Mouse (Mus musculus): ENCODE measurements around the gene Bahcc1.
A peak's percentile ranks its signal among the peaks of the same experiment; 100 is the strongest.

The Bahcc1 gene

GRCm38 (mm10) chr11:120228911-120229437 is 3.8 kb upstream of the Bahcc1 start:
- no peak for DNase-seq (ENCODE audit: low spot score in 2 of 2)

DNA sequence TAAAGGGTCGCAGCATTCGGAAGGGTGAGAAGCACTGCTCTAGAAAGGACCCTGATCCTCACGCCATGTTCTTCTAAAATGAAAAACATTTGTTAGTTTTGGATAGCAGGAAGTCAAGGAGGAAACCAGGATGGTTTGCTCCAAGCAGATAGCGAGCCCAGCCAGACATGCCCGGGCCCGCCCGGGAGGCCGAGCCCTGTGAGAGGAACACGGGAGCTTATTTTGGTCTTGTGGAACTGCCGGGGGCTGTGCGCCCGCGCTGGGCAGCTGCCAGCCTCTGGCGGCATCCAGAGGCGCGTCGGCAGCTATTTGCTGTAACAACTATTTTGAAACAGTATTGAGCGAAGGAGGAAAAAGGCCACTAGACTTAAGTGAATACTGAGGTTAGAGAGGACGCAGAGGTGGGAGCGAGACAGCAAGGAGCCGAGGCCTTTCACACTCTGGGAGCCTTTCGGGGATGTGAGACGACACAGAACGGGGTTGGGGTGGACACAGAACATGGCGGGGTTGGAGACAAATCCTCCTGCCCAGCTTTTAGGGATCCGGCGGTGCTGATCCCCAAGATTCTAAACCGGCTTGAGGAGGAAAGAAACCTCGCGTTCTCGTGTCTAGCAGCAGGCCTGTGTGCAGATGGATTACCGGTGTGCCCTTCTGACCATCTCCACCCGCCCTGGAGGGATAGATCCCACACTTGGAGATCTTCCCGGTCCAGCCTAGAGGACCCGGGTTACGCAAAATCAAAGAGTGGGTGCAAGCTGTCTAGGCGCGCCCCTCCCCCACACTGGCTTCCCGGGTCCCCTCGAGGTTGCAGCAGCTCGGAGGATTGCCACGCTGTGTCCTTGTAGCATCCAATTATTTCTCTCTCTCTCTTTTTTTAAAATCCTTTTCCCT is 2.6 kb upstream of the Bahcc1 start:
- DNase-seq (ENCODE audit: low spot score in 2 of 2) = peak in 1 of 2 experiments; percentile 67

GRCm38 (mm10) chr11:120230841-120231370 is 1.8 kb upstream of the Bahcc1 start:
- DNase-seq (ENCODE audit: low spot score in 2 of 2) = no peak

- DNase-seq (ENCODE audit: low spot score in 2 of 2) = peak; percentile 100
These were observed 1.4 kb upstream of the Bahcc1 start for GRCm38 (mm10) chr11:120231379-120231778.

DNA sequence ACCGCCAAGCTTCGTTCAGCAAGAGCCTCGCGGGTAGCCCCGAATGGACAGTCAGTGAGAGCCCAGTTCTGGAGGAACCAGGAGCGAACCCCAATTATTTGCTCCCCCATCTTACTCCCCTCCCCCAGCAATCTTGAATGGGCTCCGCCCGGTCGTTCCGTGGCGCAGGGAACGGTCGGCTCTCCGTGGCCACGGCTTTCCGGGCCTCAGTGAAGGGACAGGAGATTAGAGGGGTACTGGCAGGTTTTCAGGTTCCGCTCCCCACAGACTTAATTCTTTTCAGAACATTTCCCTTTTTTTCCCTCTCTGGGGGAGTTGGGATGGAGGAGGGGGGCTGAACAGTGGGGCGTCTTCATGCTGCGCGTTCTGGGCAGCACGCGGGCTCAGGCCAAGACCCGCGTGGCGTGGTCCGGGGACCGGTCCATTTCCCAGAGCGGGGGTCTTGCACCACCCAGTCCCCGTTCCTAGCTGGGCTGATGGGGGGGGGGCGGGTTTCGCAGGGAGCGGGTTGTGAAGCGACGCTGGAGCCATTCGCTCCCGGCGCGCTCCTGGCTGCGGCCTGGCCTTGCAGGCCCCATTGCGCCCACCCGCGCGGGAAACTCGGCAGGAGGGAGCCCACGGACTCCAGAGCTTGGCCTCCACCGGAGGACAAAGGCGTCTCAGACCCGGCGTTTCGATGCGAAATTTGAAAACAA is 841 bp downstream of the Bahcc1 start:
- no peak for DNase-seq (ENCODE audit: low spot score in 2 of 2)

DNA sequence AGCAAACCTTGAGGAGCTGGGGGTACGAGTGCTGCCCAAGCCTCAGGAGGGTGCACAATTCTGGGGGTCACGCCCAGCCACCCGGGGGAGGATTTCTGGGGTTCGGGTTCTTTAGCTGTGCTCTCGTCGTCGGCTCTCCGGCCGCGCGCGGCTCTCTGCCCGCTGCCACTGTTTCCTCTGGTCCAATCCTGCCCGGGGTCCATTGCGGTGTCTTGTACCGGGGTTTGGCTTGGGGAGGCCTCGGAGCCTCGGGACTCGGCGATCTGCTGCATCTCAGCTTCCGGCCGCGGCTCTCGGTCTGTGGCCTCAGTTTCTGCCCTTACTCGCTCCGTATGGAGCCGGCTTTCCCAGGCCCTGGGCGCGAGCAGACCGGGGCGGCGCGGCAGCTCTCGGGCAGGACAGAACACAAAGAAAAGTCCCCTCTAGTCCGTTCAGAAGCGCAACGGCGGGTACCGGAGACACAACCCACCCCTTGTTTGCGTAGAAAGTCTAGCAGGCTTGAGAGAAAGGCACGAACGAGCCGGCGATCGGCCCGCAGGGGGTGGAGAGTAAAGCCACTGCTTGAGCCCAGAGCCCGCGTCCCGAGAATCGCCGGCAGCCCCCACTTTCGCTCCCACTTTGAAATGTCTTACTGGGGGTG is 1.5 kb downstream of the Bahcc1 start:
- no peak for DNase-seq (ENCODE audit: low spot score in 2 of 2)

GRCm38 (mm10) chr11:120234776-120235181 is 2.0 kb downstream of the Bahcc1 start:
- no peak for DNase-seq (ENCODE audit: low spot score in 2 of 2)

DNA sequence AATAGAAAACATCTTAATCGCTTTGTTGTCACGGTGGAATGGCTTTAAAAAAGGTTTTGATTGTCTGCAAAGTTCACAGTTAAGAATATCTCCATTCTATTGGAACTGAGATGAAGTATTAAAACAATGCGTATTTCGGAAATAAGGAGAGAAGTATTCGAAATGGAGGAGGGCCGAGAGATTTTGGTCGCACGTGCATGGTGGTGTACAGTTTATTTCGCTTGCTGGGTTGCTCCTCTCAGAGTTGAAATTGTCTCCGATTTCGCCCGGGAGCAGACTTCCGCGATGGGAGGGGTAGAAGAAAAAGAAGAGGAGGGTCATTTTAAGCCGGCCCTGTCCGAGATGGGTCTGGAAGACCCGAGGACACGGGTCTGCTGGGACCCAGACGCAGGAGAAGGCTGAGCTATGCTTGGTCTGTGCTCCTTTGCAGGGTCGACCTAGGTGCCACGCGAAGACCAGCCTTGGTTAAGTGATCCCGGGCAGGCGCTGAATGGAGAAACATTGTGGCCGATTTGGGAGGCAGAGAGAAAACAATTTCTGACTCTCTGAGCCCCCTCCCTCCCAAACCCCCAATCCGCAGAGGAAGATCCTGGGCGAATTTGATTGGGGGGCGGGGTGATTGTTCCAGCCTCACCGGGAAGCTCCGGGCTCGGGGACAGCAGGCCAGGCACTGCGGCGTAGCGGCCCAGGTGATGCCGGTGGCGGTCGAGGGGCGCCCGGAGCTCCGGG is 2.8 kb downstream of the Bahcc1 start:
- no peak for DNase-seq (ENCODE audit: low spot score in 2 of 2)

GRCm38 (mm10) chr11:120236114-120236437 is 3.3 kb downstream of the Bahcc1 start:
- no peak for DNase-seq (ENCODE audit: low spot score in 2 of 2)

DNA sequence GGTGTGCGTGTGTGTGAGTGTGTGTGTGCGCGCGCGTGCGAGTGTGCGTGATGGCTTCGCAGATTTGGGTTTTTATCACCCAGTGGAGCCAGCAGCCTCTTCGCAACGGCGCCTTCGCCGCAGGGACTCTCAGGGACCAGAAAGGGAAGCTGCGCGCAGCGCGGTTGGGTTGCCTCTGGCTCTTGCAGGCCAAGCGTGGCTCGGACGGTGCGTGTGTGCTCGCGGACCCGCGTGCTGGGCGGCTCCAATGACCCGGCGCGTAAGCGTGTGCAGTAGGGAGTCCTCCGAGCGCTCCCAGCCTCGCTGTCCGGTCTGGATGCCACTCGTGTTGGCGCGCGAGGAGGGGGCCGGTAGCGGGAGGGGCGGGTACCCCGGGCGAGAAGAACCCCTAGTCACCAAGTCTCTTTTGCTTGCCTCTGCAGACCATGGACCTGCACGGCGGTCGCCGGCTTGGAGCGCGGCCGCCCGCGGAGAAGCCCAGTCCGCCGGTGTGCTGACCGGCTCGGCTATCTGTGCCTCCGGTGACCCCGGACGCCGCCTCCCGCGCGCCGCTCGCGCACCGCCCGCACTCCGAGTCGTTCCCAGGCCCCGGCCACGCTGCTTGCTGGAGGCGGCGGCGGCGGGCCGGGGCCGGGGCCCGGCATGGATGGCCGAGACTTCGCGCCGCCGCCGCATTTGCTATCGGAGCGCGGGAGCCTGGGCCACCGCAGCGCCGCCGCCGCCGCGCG is 3.9 kb downstream of the Bahcc1 start:
- peak in 1 of 2 experiments; percentile 57 for DNase-seq (ENCODE audit: low spot score in 2 of 2)

DNA sequence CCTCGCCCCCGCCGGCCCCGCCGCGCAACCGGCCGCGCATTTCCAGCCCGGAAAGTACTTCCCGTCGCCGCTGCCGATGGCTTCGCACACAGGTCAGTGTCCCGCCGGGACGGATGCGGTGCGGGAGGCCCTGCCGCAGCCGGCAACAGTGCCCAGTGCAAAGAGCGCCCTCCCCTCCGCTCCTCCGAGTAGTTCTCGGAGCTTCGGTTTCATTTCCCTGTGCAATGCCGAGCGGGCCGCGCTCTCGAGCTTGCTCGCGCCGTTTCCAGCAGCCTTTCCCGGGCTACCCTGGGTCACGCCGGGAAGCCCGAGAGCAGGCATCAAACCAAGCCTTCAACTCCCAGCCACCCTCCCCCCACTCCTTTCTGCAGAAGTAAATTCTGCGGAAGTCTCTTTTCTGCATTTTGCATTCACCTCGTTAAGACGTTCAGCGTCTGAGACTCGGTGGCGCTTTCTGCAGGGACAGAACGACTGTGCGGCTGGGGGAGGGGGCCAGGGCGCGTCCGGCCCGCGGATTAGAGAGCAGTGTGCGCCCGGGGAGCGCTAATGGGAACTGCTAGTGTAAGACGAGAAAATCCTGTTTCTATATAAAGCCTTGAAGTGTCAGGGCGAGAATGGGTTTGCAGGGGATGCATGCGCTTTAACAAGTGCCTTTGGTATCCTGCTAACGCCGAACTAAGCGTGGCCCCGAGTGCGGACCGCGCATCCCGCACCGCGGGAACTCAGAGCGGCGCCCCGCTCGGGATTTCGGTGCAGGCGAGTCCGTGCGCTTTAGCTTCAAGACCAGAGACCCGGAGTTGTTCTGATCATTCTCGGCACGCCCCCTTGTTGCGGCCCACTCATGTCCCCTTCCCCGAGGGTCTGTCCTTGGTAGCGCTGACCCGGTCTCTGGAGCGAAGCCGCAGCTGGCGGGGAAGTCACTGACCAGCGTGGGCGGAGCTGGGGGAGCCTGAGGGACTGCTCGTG is 4.7 kb downstream of the Bahcc1 start:
- no peak for DNase-seq (ENCODE audit: low spot score in 2 of 2)

GRCm38 (mm10) chr11:120238306-120238705 is 5.6 kb downstream of the Bahcc1 start:
- DNase-seq (ENCODE audit: low spot score in 2 of 2) = no peak

DNA sequence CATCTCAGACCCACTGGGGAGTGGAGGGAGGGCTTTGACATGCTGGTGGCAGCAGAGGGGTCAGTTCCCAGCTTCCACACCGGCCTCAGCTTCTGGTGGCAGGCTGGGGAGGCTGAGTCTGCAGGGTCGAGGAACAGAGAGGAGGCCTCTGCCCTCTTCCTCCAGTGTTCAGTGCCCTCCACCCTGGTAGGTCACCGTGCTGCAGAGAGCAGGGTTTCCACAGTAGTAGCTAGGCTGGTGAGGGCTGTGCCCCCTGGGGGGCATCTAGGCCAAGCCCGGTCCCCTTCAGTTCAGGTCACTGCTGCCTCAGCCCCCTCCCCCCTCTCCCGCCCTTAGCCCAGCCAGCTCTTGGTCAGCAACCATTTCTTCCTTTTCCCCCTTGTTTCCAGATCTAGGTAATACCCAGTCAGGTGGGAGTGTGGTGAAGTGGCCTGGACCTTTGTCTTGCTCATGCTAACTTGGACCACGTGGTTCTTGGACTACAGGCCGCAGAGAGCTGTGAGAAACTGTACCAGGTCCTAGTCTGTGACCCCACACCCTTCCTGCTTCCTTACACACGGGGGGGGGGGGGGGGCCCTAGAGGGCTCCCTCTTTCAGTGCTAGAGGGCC is 6.1 kb downstream of the Bahcc1 start:
- DNase-seq (ENCODE audit: low spot score in 2 of 2) = no peak

- DNase-seq (ENCODE audit: low spot score in 2 of 2) = no peak
These were observed 6.8 kb downstream of the Bahcc1 start for GRCm38 (mm10) chr11:120239581-120239991.

GRCm38 (mm10) chr11:120240206-120240605 is 7.5 kb downstream of the Bahcc1 start:
- DNase-seq (ENCODE audit: low spot score in 2 of 2) = peak; percentile 64 to 71

GRCm38 (mm10) chr11:120240941-120241890 is 8.5 kb downstream of the Bahcc1 start:
- DNase-seq (ENCODE audit: low spot score in 2 of 2) = no peak

DNA sequence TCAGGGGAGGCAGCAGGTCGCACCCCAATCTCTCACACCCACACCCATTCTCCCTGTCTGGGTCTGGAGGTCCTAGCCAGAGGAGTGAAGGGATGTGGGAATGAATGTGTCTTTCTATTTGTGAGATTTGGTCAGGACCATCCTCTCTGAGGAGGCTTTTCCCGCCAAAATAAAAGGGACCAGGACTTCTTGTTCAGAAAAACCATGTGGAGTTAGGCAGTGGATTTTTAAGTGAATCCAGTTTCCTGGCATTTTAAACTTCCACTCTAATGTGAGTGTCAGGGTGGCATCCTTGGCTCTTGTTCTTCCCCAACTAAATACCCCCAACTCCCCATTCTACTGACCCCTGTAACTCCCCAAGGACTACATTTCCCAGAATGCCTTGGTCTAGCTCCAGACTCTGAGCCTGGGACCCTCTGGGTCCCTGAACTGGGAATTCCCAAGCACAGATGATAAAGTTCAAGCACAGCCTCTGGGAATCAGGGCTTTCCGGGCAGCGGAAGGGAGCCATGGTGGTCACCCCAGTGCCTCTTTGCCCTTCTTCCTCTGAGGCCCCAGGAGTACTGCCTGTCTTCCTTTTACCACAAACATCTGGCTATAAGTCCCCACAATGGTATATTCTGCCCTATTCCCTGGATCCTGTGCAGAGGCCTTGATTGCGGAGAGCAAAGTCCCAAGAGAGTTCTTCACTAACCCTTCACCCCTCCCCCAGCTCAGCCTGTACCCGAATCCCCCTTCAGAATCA is 9.4 kb downstream of the Bahcc1 start:
- no peak for DNase-seq (ENCODE audit: low spot score in 2 of 2)
